Mouse (Mus musculus): ENCODE data around the gene Gosr1. TPM values are rescaled to one million over a fixed set of nuclear protein-coding genes. Genes with fewer than 3 reads are reported as not detected.
"Not testable (repeated sequence)": the region's sequence is repeated elsewhere in the genome, so short reads cannot be mapped to it uniquely, and the experiment has no call there.

The Gosr1 gene
- polyA plus RNA-seq, 1 experiment from 2014 or later, result 15.3 TPM

- Histone ChIP-seq H3K9me3 (no peaks in the 10 kb centered on the region), H3K27me3 (replicated peaks) (peaks cover 19% of the 10 kb centered on the region; the same call in 1 of the 2 replicates), H3K4me3 (no peak overlapping the region), H3K36me3 (no peaks in the 10 kb centered on the region), H3K27ac (replicated peaks) (no peak overlapping the region), H3K9ac (no peak overlapping the region), H3K4me2 (no peak overlapping the region), H3K4me1 (no peaks in the 10 kb centered on the region)
- ATAC-seq (ENCODE audit: extremely low read depth, insufficient number of reproducible peaks, low FRiP score, low TSS enrichment), result no peak
- 67% methylated on average over 3 of the region's 3 CpGs for WGBS
These were observed 71.3 kb downstream of the Gosr1 start for GRCm38 (mm10) chr11:76692096-76692495.

GRCm38 (mm10) chr11:76685604-76686003 is 77.8 kb downstream of the Gosr1 start:
- H3K4me1 ChIP-seq, result no peaks in the 10 kb centered on the region
- no peak for ATAC-seq (ENCODE audit: extremely low read depth, insufficient number of reproducible peaks, low FRiP score, low TSS enrichment)
- no peak overlapping the region for H3K9ac ChIP-seq
- peaks cover 42% of the 10 kb centered on the region for H3K27me3 ChIP-seq (replicated peaks)
- H3K9me3 ChIP-seq, result no peaks in the 10 kb centered on the region
- H3K4me2 ChIP-seq, result no peak overlapping the region
- 70% methylated on average over 2 of the region's 2 CpGs for WGBS
- no peak overlapping the region for H3K27ac ChIP-seq (replicated peaks)
- no peak overlapping the region for H3K4me3 ChIP-seq
- no peaks in the 10 kb centered on the region for H3K36me3 ChIP-seq

GRCm38 (mm10) chr11:76679508-76679907 is 83.9 kb downstream of the Gosr1 start, which contains the start of gene Trarg1:
TSS of gene Trarg1 (plus strand) at chr11:76679808.
- H3K4me3 ChIP-seq; H3K4me1 ChIP-seq; ATAC-seq (ENCODE audit: extremely low read depth, insufficient number of reproducible peaks, low FRiP score, low TSS enrichment); H3K9me3 ChIP-seq; H3K27ac ChIP-seq (replicated peaks); H3K9ac ChIP-seq; H3K36me3 ChIP-seq: not testable (repeated sequence)
- 34% methylated on average over 7 of the region's 8 CpGs for WGBS
- H3K27me3 ChIP-seq (replicated peaks), result peaks cover 65% of the 10 kb centered on the region
- H3K4me2 ChIP-seq, result peak within 1 kb of the TSS; percentile 14; the same call in 1 of the 2 replicates

Other genes starting within 250 kb of the Gosr1 start
- 21.1 and 22.8 TPM in 2 replicates for gene Abr, start 141.3 kb downstream of the Gosr1 start, polyA plus RNA-seq (2015; fragmentation: Nextera tagmentation; extraction: Ambion mirVana)
- 0.20 and 0.28 TPM in 2 replicates for gene Bhlha9, start 91.1 kb downstream of the Gosr1 start, polyA plus RNA-seq (2015; fragmentation: Nextera tagmentation; extraction: Ambion mirVana)
- gene Trarg1, start 83.8 kb downstream of the Gosr1 start, polyA plus RNA-seq (2015; fragmentation: Nextera tagmentation; extraction: Ambion mirVana), result 0.09 and 0.13 TPM in 2 replicates
- 10.8 and 11.0 TPM in 2 replicates for gene Cpd, start 83.4 kb upstream of the Gosr1 start, polyA plus RNA-seq (2015; fragmentation: Nextera tagmentation; extraction: Ambion mirVana)
- gene Tmigd1, start 138.6 kb upstream of the Gosr1 start, polyA plus RNA-seq (2015; fragmentation: Nextera tagmentation; extraction: Ambion mirVana), result 0.14 and 0.15 TPM in 2 replicates
- 97.0 and 109 TPM in 2 replicates for gene Blmh, start 161.2 kb upstream of the Gosr1 start, polyA plus RNA-seq (2015; fragmentation: Nextera tagmentation; extraction: Ambion mirVana)
- gene Slc6a4, start 235.0 kb upstream of the Gosr1 start, polyA plus RNA-seq (2015; fragmentation: Nextera tagmentation; extraction: Ambion mirVana), result 0.61 and 0.98 TPM in 2 replicates